Mouse (Mus musculus): Measurements from ENCODE around the gene Akap2. TPM values are rescaled to one million over a fixed set of nuclear protein-coding genes. Genes with fewer than 3 reads are reported as not detected.
A peak's percentile ranks its signal among the peaks of the same experiment; 100 is the strongest.

Gene Akap2
- polyA plus RNA-seq, 1 experiment from 2014 or later: 48.5 TPM

DNA sequence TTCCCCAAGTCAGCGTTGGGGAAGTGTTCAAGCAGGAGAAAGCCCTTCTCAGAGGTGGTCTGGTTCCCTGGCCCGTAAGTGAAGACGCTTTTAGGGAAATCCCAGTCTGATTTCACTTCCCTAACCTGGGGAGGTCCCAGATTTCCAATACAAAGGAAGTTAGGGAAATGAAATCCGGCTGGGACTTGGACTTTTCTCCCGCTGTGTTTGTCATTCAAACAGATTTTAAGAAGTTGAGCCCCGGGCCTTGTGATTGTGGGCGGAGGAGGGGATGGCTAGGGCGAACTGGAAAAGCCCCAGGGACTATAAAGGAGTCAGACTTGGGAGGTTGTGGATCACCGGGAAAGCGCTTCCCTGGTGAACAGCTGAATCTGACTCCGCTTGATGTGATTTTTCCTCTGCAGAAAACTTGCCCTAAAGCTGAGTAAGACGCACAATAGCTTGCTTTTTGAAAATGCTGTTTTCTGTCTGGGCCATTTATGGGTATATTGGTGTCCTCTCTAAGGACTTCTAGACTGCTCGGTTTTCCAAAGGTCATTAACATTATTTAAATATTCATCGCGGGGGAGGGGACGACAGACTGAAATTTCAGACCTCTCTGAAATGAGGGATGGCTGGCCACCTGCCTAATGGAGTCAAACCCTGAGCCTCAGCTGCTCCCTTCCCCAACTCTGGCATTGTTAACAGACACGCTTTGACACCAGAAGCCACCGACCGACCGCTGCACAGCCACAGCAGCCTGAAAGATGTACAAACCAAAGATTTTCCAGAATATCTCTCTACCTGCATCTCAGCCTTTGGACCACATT lies 63.6 kb downstream of the Akap2 start:
- WGBS: 29% methylated on average over 20 of the region's 20 CpGs
- Histone ChIP-seq H3K9ac (no peak overlapping the region), H3K27ac (peak overlapping the region; percentile 31; the same call in 1 of the 2 replicates), H3K36me3 (no peaks in the 10 kb centered on the region), H3K9me3 (replicated peaks) (no peaks in the 10 kb centered on the region), H3K27me3 (no peaks in the 10 kb centered on the region), H3K4me3 (no peak overlapping the region), H3K4me1 (replicated peaks) (peaks cover 44% of the 10 kb centered on the region), H3K4me2 (peak overlapping the region; percentile 18; the same call in 1 of the 2 replicates)
- ATAC-seq (replicated peaks; ENCODE audit: insufficient number of reproducible peaks, insufficient read depth, low FRiP score, low read depth): no peak

DNA sequence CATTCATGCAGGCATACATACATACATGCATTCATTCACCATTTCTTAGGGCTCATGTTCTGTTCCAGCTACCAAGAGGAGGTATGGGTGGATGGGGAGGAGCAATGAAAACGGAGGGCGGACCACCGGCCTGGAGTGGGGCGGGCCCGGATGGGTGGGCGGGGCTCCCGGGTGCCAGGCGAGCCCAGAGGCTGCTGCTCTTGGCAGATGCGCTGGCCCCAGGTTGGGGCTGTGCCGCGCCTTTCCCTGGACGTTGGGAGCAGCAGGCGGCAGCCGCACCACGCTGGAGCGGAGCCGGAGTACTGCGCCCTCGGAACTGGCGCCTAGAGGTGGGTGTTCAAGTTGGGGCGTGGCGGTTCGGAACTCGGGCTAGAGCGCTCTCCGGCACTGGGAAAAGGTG lies 64.5 kb downstream of the Akap2 start:
- ATAC-seq (replicated peaks; ENCODE audit: insufficient number of reproducible peaks, insufficient read depth, low FRiP score, low read depth): peak; percentile 92
- peak overlapping the region; percentile 15 for H3K27ac ChIP-seq

DNA sequence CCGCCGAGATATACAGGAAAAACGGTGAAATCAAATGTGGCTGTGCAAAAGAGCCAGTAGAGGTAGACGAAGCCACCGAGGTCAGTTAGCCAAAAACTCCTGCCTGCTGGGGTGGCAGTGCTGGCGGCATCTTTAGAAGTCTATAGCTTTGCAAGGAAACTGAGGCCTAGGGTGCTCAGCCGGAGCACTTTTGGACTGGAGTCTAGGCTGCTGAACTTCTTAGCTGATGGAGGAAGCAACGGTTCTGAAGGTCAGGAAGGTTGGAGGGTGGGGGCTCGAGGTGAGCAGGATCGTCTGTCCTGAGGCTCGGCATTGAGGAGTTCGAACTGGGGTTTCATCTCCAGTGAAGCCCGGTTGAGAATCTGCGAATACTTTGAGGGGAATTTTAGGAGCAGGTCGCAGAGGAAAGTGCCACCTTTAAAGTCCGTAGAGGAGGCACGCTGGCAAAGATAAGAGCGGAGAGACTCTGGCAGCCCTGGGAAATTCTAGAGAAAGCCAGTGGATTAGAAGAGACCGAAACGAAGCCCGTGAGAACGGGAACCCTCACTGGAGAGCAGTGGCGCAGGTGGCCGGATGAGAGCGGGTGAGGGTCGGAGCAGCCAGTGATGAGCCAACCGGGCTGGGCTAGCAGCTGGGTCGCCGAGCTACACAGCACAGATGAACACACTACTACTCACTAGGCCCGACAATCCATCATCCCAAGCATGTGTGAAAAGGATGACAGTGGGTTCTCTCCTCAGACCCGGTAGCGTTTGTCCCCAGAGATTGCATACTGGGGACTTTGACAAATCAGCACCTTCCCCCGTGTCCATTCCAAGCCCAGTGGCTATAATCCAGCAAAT lies 65.3 kb downstream of the Akap2 start:
- H3K27me3 ChIP-seq: no peaks in the 10 kb centered on the region
- H3K9ac ChIP-seq: peak overlapping the region; percentile 64
- H3K4me1 ChIP-seq (replicated peaks): peaks cover 43% of the 10 kb centered on the region
- H3K36me3 ChIP-seq: no peaks in the 10 kb centered on the region
- no peaks in the 10 kb centered on the region for H3K9me3 ChIP-seq (replicated peaks)
- 11% methylated on average over 33 of the region's 33 CpGs for WGBS
- H3K4me3 ChIP-seq: peak overlapping the region; percentile 56
- peak overlapping the region; percentile 15 for H3K27ac ChIP-seq
- H3K4me2 ChIP-seq: peak overlapping the region; percentile 84
- ATAC-seq (replicated peaks; ENCODE audit: insufficient number of reproducible peaks, insufficient read depth, low FRiP score, low read depth): no peak

More for the DNA sequence above, 64.5 kb downstream of the Akap2 start:
- H3K27me3 ChIP-seq: no peaks in the 10 kb centered on the region
- no peaks in the 10 kb centered on the region for H3K36me3 ChIP-seq
- peak overlapping the region; percentile 64 for H3K9ac ChIP-seq
- peaks cover 43% of the 10 kb centered on the region for H3K4me1 ChIP-seq (replicated peaks)
- H3K4me2 ChIP-seq: peak overlapping the region; percentile 84
- no peaks in the 10 kb centered on the region for H3K9me3 ChIP-seq (replicated peaks)
- WGBS: 2% methylated on average over 26 of the region's 26 CpGs
- H3K4me3 ChIP-seq: peak overlapping the region; percentile 56

DNA sequence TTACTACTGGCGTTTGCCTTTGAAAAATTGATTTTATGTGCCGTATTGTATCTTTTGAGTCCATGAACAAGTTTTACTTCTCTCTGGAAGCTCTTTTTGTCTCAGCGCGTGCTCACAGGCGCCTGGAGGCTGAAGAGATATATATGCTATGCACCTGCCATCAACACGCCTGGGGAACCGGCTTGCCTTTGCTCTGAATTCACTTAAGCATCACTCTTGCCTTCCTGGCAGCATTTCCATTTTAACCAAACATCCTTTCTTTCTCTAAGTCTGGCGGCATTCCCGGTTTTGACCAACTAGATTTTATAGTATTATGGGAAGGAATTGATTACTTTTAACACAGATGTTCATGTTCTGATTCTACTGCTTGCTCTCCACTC lies 65.9 kb downstream of the Akap2 start:
- H3K36me3 ChIP-seq: no peaks in the 10 kb centered on the region
- peak overlapping the region; percentile 56 for H3K4me3 ChIP-seq
- no peak for ATAC-seq (replicated peaks; ENCODE audit: insufficient number of reproducible peaks, insufficient read depth, low FRiP score, low read depth)
- H3K4me1 ChIP-seq (replicated peaks): peaks cover 43% of the 10 kb centered on the region
- H3K9me3 ChIP-seq (replicated peaks): no peaks in the 10 kb centered on the region
- WGBS: 44% methylated on average over 9 of the region's 9 CpGs
- peak overlapping the region; percentile 64; the same call in 1 of the 2 replicates for H3K9ac ChIP-seq
- H3K4me2 ChIP-seq: peak overlapping the region; percentile 84
- peak overlapping the region; percentile 15 for H3K27ac ChIP-seq
- H3K27me3 ChIP-seq: no peaks in the 10 kb centered on the region

DNA sequence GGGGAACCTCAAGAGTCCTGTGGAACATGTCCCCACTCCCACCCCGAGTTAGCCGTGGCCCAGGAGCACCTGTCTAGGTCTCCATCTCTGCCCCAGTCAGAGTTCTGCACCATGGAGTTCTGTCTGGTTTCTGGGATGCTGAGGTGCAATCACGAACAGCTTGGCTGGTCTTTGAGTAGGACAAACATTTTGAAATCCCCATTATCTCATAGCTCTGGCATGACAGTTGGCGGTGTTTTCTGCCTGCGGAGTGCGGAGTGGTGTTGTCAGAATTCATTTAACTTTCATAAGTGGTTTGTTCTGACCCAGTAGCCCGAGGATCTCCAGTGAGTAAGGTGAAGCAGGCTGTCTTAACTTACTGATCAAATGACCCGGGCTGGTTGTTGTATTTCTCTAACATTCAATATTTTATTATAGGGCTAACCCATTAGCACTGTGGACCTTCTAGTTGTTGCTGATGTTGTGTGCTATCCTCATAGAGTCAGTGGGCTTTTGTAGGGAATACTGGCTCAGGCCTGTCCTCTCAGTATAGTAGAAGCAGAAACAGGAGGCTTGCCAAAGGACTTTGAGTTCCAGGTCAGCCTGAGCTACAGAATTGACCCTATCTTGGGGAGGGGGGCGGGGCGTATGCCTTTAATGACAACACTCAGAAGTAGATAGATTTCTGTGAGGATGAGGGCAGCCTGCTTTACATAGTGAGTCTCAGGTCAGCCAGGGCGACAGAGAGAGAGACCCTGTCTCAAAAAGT lies 66.6 kb downstream of the Akap2 start:
- no peaks in the 10 kb centered on the region for H3K36me3 ChIP-seq
- WGBS: 43% methylated on average over 11 of the region's 11 CpGs
- no peaks in the 10 kb centered on the region for H3K27me3 ChIP-seq
- 0 out of 2 replicates have a peak, but pooled peaks have one; percentile 7 for ATAC-seq (replicated peaks; ENCODE audit: insufficient number of reproducible peaks, insufficient read depth, low FRiP score, low read depth)
- H3K4me3 ChIP-seq: peak overlapping the region; percentile 56
- H3K27ac ChIP-seq: peak overlapping the region; percentile 15
- H3K9ac ChIP-seq: peak overlapping the region; percentile 38; the same call in 1 of the 2 replicates
- H3K4me2 ChIP-seq: peak overlapping the region; percentile 84
- no peaks in the 10 kb centered on the region for H3K9me3 ChIP-seq (replicated peaks)
- H3K4me1 ChIP-seq (replicated peaks): peaks cover 49% of the 10 kb centered on the region

DNA sequence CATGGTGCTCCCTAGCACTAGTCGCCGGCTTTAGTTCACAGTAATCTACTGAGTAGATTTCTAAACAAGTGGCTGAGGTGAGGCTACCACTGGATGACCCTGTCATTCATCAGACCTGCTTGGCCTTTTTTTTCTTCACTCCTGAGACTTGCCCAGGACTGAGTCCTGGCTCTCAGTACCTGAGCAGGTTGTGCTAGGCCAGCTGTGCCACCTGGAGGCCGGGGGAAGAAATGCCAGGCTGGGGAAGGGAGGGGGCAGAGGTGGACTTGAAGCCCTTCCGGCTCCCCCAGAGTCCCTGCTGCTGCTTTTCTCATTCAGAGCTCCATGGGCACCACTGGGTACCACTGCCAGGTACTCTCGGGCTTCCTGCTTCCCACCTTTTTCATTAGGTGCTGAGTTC lies 71.3 kb downstream of the Akap2 start:
- Histone ChIP-seq H3K4me1 (replicated peaks) (peaks cover 38% of the 10 kb centered on the region), H3K4me2 (no peak overlapping the region), H3K36me3 (no peaks in the 10 kb centered on the region), H3K9me3 (replicated peaks) (no peaks in the 10 kb centered on the region), H3K9ac (no peak overlapping the region), H3K4me3 (no peak overlapping the region), H3K27me3 (no peaks in the 10 kb centered on the region), H3K27ac (no peak overlapping the region)
- ATAC-seq (replicated peaks; ENCODE audit: insufficient number of reproducible peaks, insufficient read depth, low FRiP score, low read depth): no peak
- 62% methylated on average over 5 of the region's 5 CpGs for WGBS

DNA sequence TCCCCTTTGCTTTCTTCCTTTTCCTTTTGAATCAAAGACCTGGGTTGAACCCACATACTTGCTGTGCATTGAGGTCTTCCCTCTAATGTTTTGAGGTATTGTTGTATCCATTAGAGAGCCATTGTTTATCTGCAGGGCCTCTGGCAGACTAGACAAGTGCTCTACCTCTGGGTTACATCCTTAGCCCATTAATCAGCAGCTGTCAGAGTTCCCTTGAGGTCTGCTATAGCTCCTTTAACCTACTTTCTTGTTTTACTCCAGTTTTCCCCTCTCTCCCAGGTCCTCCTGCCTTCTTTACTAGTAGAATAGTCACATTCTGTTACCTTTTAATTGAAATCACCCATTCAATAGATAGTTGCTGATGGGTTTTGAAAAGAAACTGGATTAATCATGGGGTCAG lies 71.7 kb downstream of the Akap2 start:
- Histone ChIP-seq H3K27ac (0 out of 2 replicates have a peak overlapping the region, but pooled peaks have one; percentile 5), H3K4me3 (no peak overlapping the region), H3K4me1 (replicated peaks) (peaks cover 38% of the 10 kb centered on the region), H3K9ac (no peak overlapping the region), H3K36me3 (no peaks in the 10 kb centered on the region), H3K27me3 (no peaks in the 10 kb centered on the region), H3K9me3 (replicated peaks) (no peaks in the 10 kb centered on the region), H3K4me2 (no peak overlapping the region)
- no peak for ATAC-seq (replicated peaks; ENCODE audit: insufficient number of reproducible peaks, insufficient read depth, low FRiP score, low read depth)

DNA sequence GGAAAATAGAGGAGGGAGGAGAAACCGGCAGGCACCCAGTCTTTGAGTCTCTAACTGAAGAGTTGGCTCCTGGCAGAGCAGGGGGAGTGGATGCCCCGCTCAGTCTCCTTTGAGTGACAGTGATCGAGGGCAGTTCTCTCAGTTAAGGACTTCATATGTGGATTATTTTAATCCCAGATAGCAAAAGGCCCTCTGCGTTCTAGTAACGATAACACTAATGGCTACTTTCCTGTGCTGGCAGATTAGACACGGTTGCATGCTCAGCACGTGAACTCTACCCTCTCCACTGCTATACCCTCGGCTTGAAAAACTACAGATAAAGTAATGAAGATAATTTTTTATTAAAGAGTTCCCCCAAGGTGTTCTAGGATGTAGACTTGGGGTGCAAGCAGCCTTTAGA lies 76.5 kb downstream of the Akap2 start:
- H3K27ac ChIP-seq: peak overlapping the region; percentile 64
- H3K9ac ChIP-seq: no peak overlapping the region
- H3K36me3 ChIP-seq: no peaks in the 10 kb centered on the region
- ATAC-seq (replicated peaks; ENCODE audit: insufficient number of reproducible peaks, insufficient read depth, low FRiP score, low read depth): no peak
- H3K4me2 ChIP-seq: no peak overlapping the region
- H3K4me3 ChIP-seq: no peak overlapping the region
- no peaks in the 10 kb centered on the region for H3K27me3 ChIP-seq
- 13% methylated on average over 8 of the region's 8 CpGs for WGBS
- no peaks in the 10 kb centered on the region for H3K9me3 ChIP-seq (replicated peaks)
- peaks cover 44% of the 10 kb centered on the region for H3K4me1 ChIP-seq (replicated peaks)

DNA sequence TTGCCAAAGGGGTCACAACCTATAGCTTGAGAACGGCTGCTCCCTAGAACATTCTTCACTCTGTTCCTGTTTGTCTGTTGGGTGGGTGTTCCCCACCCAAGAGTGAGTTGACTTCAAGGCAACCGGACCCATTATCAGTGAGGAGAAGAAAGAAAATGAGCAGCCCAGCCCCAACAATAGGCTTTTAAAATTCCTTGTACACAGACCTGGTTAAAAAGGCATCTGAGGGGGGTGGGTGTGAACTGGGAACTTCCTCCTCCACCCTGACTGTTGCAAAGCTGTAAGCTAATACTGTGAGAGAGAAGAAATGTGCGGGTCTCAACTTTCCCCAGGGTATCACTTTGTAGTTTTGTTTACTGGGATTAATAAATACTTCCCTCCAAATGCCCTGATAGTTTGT lies 77.1 kb downstream of the Akap2 start:
- H3K9ac ChIP-seq: no peak overlapping the region
- no peaks in the 10 kb centered on the region for H3K9me3 ChIP-seq (replicated peaks)
- H3K4me3 ChIP-seq: no peak overlapping the region
- ATAC-seq (replicated peaks; ENCODE audit: insufficient number of reproducible peaks, insufficient read depth, low FRiP score, low read depth): no peak
- no peaks in the 10 kb centered on the region for H3K27me3 ChIP-seq
- H3K4me1 ChIP-seq (replicated peaks): peaks cover 40% of the 10 kb centered on the region
- no peaks in the 10 kb centered on the region for H3K36me3 ChIP-seq
- 29% methylated on average over 3 of the region's 3 CpGs for WGBS
- H3K27ac ChIP-seq: peak overlapping the region; percentile 64
- no peak overlapping the region for H3K4me2 ChIP-seq

DNA sequence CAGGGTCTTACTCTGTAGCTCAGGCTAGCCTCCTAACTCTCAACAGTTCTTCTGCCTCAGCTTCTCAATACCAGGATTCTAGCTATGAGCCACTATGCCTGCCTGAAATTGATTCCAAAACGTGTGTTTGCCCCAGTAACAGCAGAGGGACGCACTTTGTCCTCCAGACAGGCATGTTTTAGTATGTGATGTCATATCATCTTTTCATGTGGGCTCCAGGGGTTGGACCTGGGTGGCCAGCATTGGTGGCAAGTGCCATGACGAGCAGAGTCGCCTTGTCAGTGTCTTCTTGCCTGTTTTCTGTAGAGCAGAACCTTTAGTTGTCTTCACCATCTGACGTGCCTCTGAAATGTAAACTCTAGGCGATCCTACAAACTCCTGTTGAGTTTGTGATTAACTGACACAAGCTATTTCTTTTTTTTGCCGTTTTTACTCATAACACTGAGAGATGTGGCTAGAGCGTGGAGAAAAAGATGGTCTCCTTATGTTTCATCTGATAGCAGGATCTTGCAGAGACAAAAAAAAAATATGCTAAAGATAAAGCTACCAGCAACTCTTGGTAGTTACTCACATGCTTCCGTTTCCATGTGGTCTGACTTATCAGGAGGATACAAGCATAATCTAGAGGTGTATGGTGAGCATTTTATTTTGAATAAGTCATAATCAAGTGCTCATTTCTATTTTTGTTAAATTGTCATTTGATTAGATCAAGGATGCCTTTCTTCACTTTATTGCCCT lies 80.3 kb downstream of the Akap2 start:
- Histone ChIP-seq H3K4me1 (replicated peaks) (peaks cover 55% of the 10 kb centered on the region), H3K9me3 (replicated peaks) (no peaks in the 10 kb centered on the region), H3K4me2 (peak overlapping the region; percentile 24; the same call in 1 of the 2 replicates)

More for the DNA sequence above, 80.3 kb downstream of the Akap2 start:
- Histone ChIP-seq H3K27ac (peak overlapping the region; percentile 82), H3K36me3 (no peaks in the 10 kb centered on the region), H3K9ac (no peak overlapping the region), H3K27me3 (no peaks in the 10 kb centered on the region), H3K4me3 (no peak overlapping the region)
- WGBS: 44% methylated on average over 9 of the region's 9 CpGs
- ATAC-seq (replicated peaks; ENCODE audit: insufficient number of reproducible peaks, insufficient read depth, low FRiP score, low read depth): no peak
